Mouse (Mus musculus): ENCODE measurements around the gene Tecpr2. TPM values are rescaled to one million over a fixed set of nuclear protein-coding genes. Genes with fewer than 3 reads are reported as not detected.

Tecpr2 gene
- total RNA-seq, 1 experiment from 2014 or later: 5.7 TPM

- ATAC-seq (replicated peaks; ENCODE audit: low read depth, poor library complexity, severe bottlenecking): no peak
These were observed 86.3 kb downstream of the Tecpr2 start for GRCm38 (mm10) chr12:110975385-110975784.

GRCm38 (mm10) chr12:110975838-110976468, 86.9 kb downstream of the Tecpr2 start:
- no peak for ATAC-seq (replicated peaks; ENCODE audit: low read depth, poor library complexity, severe bottlenecking)

- no peak for ATAC-seq (replicated peaks; ENCODE audit: low read depth, poor library complexity, severe bottlenecking)
These were observed 87.7 kb downstream of the Tecpr2 start for GRCm38 (mm10) chr12:110976589-110977344.

- ATAC-seq (replicated peaks; ENCODE audit: low read depth, poor library complexity, severe bottlenecking): no peak
These were observed 88.3 kb downstream of the Tecpr2 start for GRCm38 (mm10) chr12:110977345-110977733.

- no peak for ATAC-seq (replicated peaks; ENCODE audit: low read depth, poor library complexity, severe bottlenecking)
These were observed 89.0 kb downstream of the Tecpr2 start for GRCm38 (mm10) chr12:110977896-110978606.

- peak; percentile 82 for ATAC-seq (replicated peaks; ENCODE audit: low read depth, poor library complexity, severe bottlenecking)
These were observed 89.7 kb downstream of the Tecpr2 start, which contains the start of gene Ankrd9 for GRCm38 (mm10) chr12:110978607-110979406. Gene Ankrd9 (minus strand): TSS chr12:110979040.

- ATAC-seq (replicated peaks; ENCODE audit: low read depth, poor library complexity, severe bottlenecking): no peak
These were observed 90.7 kb downstream of the Tecpr2 start for GRCm38 (mm10) chr12:110979808-110980207.

- no peak for ATAC-seq (replicated peaks; ENCODE audit: low read depth, poor library complexity, severe bottlenecking)
These were observed 92.7 kb downstream of the Tecpr2 start for GRCm38 (mm10) chr12:110981736-110982135.

- ATAC-seq (replicated peaks; ENCODE audit: low read depth, poor library complexity, severe bottlenecking): no peak
These were observed 94.0 kb downstream of the Tecpr2 start for GRCm38 (mm10) chr12:110983083-110983482.

- no peak for ATAC-seq (replicated peaks; ENCODE audit: low read depth, poor library complexity, severe bottlenecking)
These were observed 94.7 kb downstream of the Tecpr2 start for GRCm38 (mm10) chr12:110983714-110984113.

GRCm38 (mm10) chr12:110984598-110984997, 95.5 kb downstream of the Tecpr2 start:
- no peak for ATAC-seq (replicated peaks; ENCODE audit: low read depth, poor library complexity, severe bottlenecking)

GRCm38 (mm10) chr12:110985141-110985540, 96.1 kb downstream of the Tecpr2 start:
- peak; percentile 74 for ATAC-seq (replicated peaks; ENCODE audit: low read depth, poor library complexity, severe bottlenecking)

GRCm38 (mm10) chr12:110986536-110987425, 97.7 kb downstream of the Tecpr2 start:
- no peak for ATAC-seq (replicated peaks; ENCODE audit: low read depth, poor library complexity, severe bottlenecking)

GRCm38 (mm10) chr12:110989409-110989808, 100.3 kb downstream of the Tecpr2 start:
- ATAC-seq (replicated peaks; ENCODE audit: low read depth, poor library complexity, severe bottlenecking): no peak

GRCm38 (mm10) chr12:110990500-110990899, 101.4 kb downstream of the Tecpr2 start:
- no peak for ATAC-seq (replicated peaks; ENCODE audit: low read depth, poor library complexity, severe bottlenecking)

- peak; percentile 85 for ATAC-seq (replicated peaks; ENCODE audit: low read depth, poor library complexity, severe bottlenecking)
These were observed 102.5 kb downstream of the Tecpr2 start for GRCm38 (mm10) chr12:110991361-110992127.

GRCm38 (mm10) chr12:110992128-110992553, 103.1 kb downstream of the Tecpr2 start:
- ATAC-seq (replicated peaks; ENCODE audit: low read depth, poor library complexity, severe bottlenecking): peak; percentile 87

GRCm38 (mm10) chr12:110992771-110993170, 103.7 kb downstream of the Tecpr2 start:
- no peak for ATAC-seq (replicated peaks; ENCODE audit: low read depth, poor library complexity, severe bottlenecking)

All from common myeloid progenitor, adult 5-6 weeks (primary cell).